Mouse (Mus musculus) spleen, adult 12 weeks (tissue): ENCODE measurements around the gene Vmn2r35.
"Not testable (repeated sequence)": the region's sequence is repeated elsewhere in the genome, so short reads cannot be mapped to it uniquely, and the experiment has no call there.

Experiments used
- DNase-seq: peaks from one replicate; pipeline ENCODE4 v3.0.0; 2022; ENCODE audit warnings: low spot score

The Vmn2r35 gene

GRCm38 (mm10) chr7:7819767-7820166, at the start of gene Vmn2r35:
TSS of gene Vmn2r35 (minus strand) at chr7:7819867.
- not testable (repeated sequence) for DNase-seq

GRCm38 (mm10) chr7:7794196-7794595, 25.5 kb downstream of the Vmn2r35 start:
- not testable (repeated sequence) for DNase-seq
